Mouse (Mus musculus) small intestine, adult 2 months (tissue): ENCODE measurements at regions not wholly inside any gene's neighbourhood (a gene's known extent, or its start where the extent isn't known, plus 50 kb on each side); places are given as distances from the start of the nearest gene placed in this dataset.

Source experiments
- CTCF ChIP-seq: fragments of 200-500 bp; IDR thresholded peaks from 2 replicates; pipeline ENCODE4 v1.5.1; 2012; ENCODE audit warnings: low read depth, mild to moderate bottlenecking, control low read depth, inconsistent platforms, low read length, moderate library complexity, mixed read lengths; ENCODE audit not compliant: insufficient replicate concordance, insufficient read length; ENCODE audit errors: extremely low read depth
- POLR2A ChIP-seq: fragments of 200-500 bp; IDR thresholded peaks from 2 replicates; pipeline ENCODE4 v1.6.1; 2012; ENCODE audit warnings: low read depth, mild to moderate bottlenecking, control low read depth, inconsistent platforms, low read length, moderate library complexity

GRCm38 (mm10) chr10:25089705-25090386 is 162.6 kb upstream of the Arg1 start:
- TF ChIP-seq CTCF = no peak
- TF ChIP-seq POLR2A = no peak
